Mouse (Mus musculus) limb, embryonic 14.5 days (tissue): ENCODE results near the gene Rln3. TPM values are rescaled to one million over a fixed set of nuclear protein-coding genes. Genes with fewer than 3 reads are reported as not detected.

Experiments
- ATAC-seq: fragments of 200-750 bp; cut with Nextera tagmentation; 2 replicates; pipeline ENCODE4 v1.8.0; 2017; ENCODE audit warnings: low read depth, moderate number of reproducible peaks, moderate TSS enrichment; ENCODE audit not compliant: low FRiP score
- DNase-seq: peaks from one replicate; pipeline ENCODE4 v3.0.0-alpha.2; 2015; ENCODE audit warnings: low spot score
- H3K27ac ChIP-seq: fragments of 300-500 bp; sonication (generic); replicated peaks from 2 replicates; pipeline ENCODE4 v1.5.1; 2014; ENCODE audit warnings: low read depth, mild to moderate bottlenecking, low read length, moderate library complexity, mixed read lengths
- H3K27me3 ChIP-seq: fragments of 300-500 bp; sonication (generic); 2 replicates; pipeline ENCODE4 v1.6.1; 2014; ENCODE audit warnings: low read length, mixed read lengths; ENCODE audit not compliant: control insufficient read depth, insufficient read depth
- H3K36me3 ChIP-seq: fragments of 300-500 bp; sonication (generic); 2 replicates; pipeline ENCODE4 v1.6.1; 2014; ENCODE audit warnings: mild to moderate bottlenecking, low read length, moderate library complexity, mixed read lengths; ENCODE audit not compliant: control insufficient read depth, insufficient read depth
- H3K4me1 ChIP-seq: fragments of 300-500 bp; sonication (generic); 2 replicates; pipeline ENCODE4 v1.6.1; 2014; ENCODE audit warnings: antibody characterized with exemption, low read length, mixed read lengths; ENCODE audit not compliant: control insufficient read depth, insufficient read depth
- H3K4me2 ChIP-seq: fragments of 300-500 bp; sonication (generic); replicated peaks from 2 replicates; pipeline ENCODE4 v1.6.1; 2014; ENCODE audit warnings: low read depth, mild to moderate bottlenecking, low read length, moderate library complexity; ENCODE audit not compliant: severe bottlenecking
- H3K4me3 ChIP-seq: fragments of 300-500 bp; sonication (generic); replicated peaks from 2 replicates; pipeline ENCODE4 v1.5.1; 2014; ENCODE audit warnings: low read length
- H3K9ac ChIP-seq: fragments of 300-500 bp; sonication (generic); 2 replicates; pipeline ENCODE4 v1.6.1; 2014; ENCODE audit warnings: mild to moderate bottlenecking, low read depth, low read length, moderate library complexity; ENCODE audit not compliant: severe bottlenecking
- H3K9me3 ChIP-seq: fragments of 300-500 bp; sonication (generic); 2 replicates; pipeline ENCODE4 v1.6.1; 2016; ENCODE audit warnings: low read length; ENCODE audit not compliant: control insufficient read depth
- POLR2A ChIP-seq: fragments of 200-500 bp; IDR thresholded peaks from 2 replicates; pipeline ENCODE4 v1.8.0; 2012; ENCODE audit warnings: inconsistent platforms, mild to moderate bottlenecking, moderate library complexity, borderline replicate concordance; ENCODE audit not compliant: insufficient read depth, insufficient read length; ENCODE audit errors: extremely low read depth
- WGBS: fragments of 180-500 bp; shearing (Covaris S2); extraction: QIAGEN DNeasy Blood & Tissue Kit; methylation state at CpG from one replicate; pipeline ENCODE4 v1.1.7; 2014; 5-methylcytosine and 5-hydroxymethylcytosine counted together
- polyA plus RNA-seq, 2 experiments: library from polyadenylated mRNA; depleted of rRNA in 1 of 2; stranded (reverse) in 1 of 2; unstranded in 1 of 2; fragments of >200 nt; fragmentation: Nextera tagmentation in 1 of 2; extraction: Ambion mirVana in 1 of 2; gene quantifications; 2 replicates each; pipeline versions ENCODE4 v1.2.1 to v1.2.3; 2012 to 2014

The Rln3 gene
- polyA plus RNA-seq, 2 experiments = not detected

DNA sequence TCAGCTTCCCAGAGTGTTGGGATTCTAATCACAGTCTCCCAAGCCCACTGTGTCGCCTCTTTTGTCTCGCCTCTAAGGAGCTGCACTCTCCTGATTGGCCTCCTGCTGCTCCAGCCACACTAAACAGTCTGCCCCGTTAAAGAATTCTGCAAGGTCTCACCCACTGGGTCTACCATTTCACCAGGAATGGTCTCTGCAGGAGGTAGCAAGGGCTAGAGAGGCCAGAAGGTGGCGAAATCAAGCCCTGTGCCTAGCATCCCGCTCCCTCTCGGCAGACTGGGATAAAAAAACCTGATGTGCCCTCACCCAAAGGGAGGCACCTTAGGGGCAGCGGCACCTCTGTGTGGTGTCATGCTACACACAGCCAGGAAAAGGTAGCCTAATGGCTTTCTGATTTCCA lies 697 bp downstream of the Rln3 start:
- ATAC-seq = no peak
- no peaks in the 10 kb centered on the region for H3K9me3 ChIP-seq
- no peak overlapping the region for H3K27ac ChIP-seq
- H3K36me3 ChIP-seq = no peaks in the 10 kb centered on the region
- no peak for DNase-seq
- H3K4me1 ChIP-seq = peaks cover 8% of the 10 kb centered on the region
- no peak overlapping the region for H3K4me3 ChIP-seq
- peaks cover 48% of the 10 kb centered on the region for H3K27me3 ChIP-seq
- H3K4me2 ChIP-seq = no peak overlapping the region
- no peak overlapping the region for H3K9ac ChIP-seq
- 5% methylated on average over 7 of the region's 7 CpGs for WGBS
- no peak for TF ChIP-seq POLR2A

DNA sequence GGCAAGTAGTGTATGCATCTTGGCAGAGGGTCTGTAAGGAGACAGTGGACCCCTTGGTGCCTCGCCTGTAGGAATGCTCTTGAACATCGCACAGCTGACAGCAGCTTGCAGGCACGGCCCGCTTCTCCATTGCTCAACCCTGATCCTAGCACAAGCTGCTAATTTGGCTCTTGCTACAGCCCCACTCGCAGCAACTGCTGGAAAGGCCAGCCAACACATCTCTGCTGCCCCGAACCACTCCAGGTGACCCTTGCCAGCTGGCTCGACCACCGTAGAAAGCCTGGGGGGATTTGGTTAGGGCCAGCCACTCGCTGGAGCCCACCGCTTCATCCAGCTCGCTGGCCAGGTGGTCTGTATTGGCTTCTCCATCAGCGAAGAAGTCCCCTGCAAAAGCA lies 1.9 kb downstream of the Rln3 start:
- ATAC-seq = no peak
- Histone ChIP-seq H3K4me3 (no peak overlapping the region), H3K4me2 (peak overlapping the region; percentile 54; the same call in 1 of the 2 replicates), H3K36me3 (no peaks in the 10 kb centered on the region), H3K9ac (no peak overlapping the region), H3K27me3 (peaks cover 48% of the 10 kb centered on the region), H3K9me3 (no peaks in the 10 kb centered on the region), H3K27ac (no peak overlapping the region), H3K4me1 (peaks cover 8% of the 10 kb centered on the region)
- DNase-seq = no peak
- 25% methylated on average over 12 of the region's 12 CpGs for WGBS
- no peak for TF ChIP-seq POLR2A

DNA sequence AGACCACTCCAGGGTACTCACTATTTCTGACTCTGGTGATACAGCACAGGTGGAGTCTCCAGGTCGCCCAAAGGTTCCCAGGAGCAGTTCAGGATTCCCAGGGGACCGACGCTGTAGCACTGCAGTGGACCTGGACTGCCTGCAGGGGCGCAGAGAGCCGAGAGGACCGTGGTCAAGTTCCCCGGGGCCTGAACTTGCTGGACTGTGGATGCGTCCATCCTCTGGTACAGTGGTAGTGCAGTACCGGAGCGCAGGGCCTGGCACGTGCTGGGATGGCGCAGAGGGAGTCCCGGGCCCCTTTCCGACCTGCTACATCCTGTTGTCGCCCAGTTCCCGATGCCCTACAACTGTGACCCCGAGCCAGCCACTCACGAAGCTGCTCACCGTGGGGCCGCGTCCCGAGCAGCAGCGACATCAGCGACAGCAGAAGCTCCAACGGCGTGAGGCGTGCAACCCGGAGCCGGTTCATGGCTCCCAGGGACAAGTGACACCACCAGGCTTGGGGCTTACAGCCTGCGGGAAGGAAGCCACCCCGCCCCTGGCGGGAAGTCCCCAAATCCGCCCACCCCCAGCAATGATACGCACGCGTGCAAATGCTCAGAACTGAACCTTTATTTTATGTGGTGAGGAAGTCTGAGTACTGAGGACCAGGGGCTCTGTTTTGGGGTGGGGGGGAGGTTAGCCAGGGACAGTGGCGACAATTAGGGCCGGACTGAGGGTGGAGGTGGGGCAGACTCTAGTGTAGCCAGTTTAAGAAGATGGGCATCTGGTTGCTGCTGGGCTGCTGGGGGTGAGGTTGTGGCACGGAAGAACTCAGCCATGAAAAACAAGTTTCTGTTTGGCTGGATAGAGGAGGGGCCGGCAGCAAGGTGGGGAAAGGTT lies 2.5 kb downstream of the Rln3 start, which contains the start of gene Il27ra:
Gene Il27ra (minus strand): TSS at position 524 of the 882 bp plus-strand sequence.
- H3K27me3 ChIP-seq = peaks cover 48% of the 10 kb centered on the region
- 5% methylated on average over 35 of the region's 40 CpGs for WGBS
- peak; percentile 59; the same call in 1 of the 2 replicates for ATAC-seq

DNA sequence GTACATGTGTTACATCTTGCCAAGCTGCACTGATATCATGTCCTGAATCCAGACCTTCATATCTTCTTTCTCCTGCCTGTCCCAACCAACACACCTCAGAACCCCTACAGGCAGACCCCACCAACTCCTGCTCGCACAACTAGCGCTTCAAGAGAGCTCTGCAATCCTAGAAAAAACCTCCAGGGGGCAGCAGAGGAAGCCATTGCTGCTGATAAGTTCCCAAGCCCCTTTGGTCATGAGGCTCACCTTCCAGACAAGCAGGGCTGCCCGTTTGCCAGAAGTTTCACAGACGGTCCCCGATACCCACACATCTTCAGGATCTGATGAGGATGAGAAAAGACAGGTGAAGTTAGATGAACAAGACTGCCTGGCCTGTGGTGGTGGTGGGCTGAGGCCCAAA lies 5.8 kb downstream of the Rln3 start:
- DNase-seq (peak; percentile 93), ATAC-seq (peak; percentile 31; the same call in 1 of the 2 replicates)
- Histone ChIP-seq H3K27ac (no peak overlapping the region), H3K9ac (no peak overlapping the region), H3K9me3 (no peaks in the 10 kb centered on the region), H3K4me1 (peaks cover 8% of the 10 kb centered on the region; the same call in 1 of the 2 replicates), H3K4me3 (no peak overlapping the region), H3K36me3 (no peaks in the 10 kb centered on the region), H3K4me2 (no peak overlapping the region), H3K27me3 (peaks cover 33% of the 10 kb centered on the region)
- WGBS = 5% methylated on average over 5 of the region's 5 CpGs
- TF ChIP-seq POLR2A = no peak

More for the DNA sequence above, 2.5 kb downstream of the Rln3 start, which contains the start of gene Il27ra:
- peak; percentile 64 for DNase-seq
- H3K36me3 ChIP-seq = no peaks in the 10 kb centered on the region
- H3K9me3 ChIP-seq = no peaks in the 10 kb centered on the region
- H3K4me1 ChIP-seq = peaks cover 8% of the 10 kb centered on the region; the same call in 1 of the 2 replicates
- H3K4me2 ChIP-seq = peak within 1 kb of the TSS; percentile 54
- H3K9ac ChIP-seq = peak within 1 kb of the TSS; percentile 38
- no peak for TF ChIP-seq POLR2A
- peak within 1 kb of the TSS; percentile 32 for H3K4me3 ChIP-seq
- no peak within 1 kb of the TSS for H3K27ac ChIP-seq

DNA sequence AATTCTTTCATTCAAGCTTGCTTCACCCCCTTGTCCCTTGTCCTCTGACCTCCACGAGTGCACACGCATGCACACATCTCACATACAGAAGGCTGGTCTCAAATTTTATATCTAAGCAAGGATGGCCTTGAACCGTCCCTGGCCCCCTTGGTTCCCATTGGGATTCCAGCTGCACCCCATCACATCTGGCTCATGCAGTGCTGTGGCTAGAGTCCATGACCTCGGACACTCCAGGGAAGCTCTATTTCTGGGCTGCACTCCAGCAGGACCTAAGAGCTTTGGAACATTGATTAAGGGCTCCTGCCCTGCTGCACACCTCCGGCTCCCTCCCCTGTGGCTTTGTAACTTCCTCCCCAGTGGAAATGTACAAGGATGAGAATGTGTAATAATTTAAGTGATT lies 6.8 kb downstream of the Rln3 start:
- peaks cover 8% of the 10 kb centered on the region; the same call in 1 of the 2 replicates for H3K4me1 ChIP-seq
- H3K4me3 ChIP-seq = no peak overlapping the region
- no peak overlapping the region for H3K9ac ChIP-seq
- no peak for TF ChIP-seq POLR2A
- DNase-seq = no peak
- H3K36me3 ChIP-seq = no peaks in the 10 kb centered on the region
- ATAC-seq = no peak
- H3K4me2 ChIP-seq = no peak overlapping the region
- H3K9me3 ChIP-seq = no peaks in the 10 kb centered on the region
- WGBS = 67% methylated on average over 5 of the region's 5 CpGs
- peaks cover 23% of the 10 kb centered on the region for H3K27me3 ChIP-seq
- no peak overlapping the region for H3K27ac ChIP-seq
